Mouse (Mus musculus) ES-CJ7 (cell line): ENCODE measurements at regions not wholly inside any gene's neighbourhood (a gene's known extent, or its start where the extent isn't known, plus 50 kb on each side); places are given as distances from the start of the nearest gene placed in this dataset.
A peak's percentile ranks its signal among the peaks of the same experiment; 100 is the strongest.
"Not testable (repeated sequence)": the region's sequence is repeated elsewhere in the genome, so short reads cannot be mapped to it uniquely, and the experiment has no call there.

Experiments
- DNase-seq: peaks from one replicate; pipeline ENCODE4 v3.0.0; 2011; ENCODE audit warnings: low read depth, low spot score

DNA sequence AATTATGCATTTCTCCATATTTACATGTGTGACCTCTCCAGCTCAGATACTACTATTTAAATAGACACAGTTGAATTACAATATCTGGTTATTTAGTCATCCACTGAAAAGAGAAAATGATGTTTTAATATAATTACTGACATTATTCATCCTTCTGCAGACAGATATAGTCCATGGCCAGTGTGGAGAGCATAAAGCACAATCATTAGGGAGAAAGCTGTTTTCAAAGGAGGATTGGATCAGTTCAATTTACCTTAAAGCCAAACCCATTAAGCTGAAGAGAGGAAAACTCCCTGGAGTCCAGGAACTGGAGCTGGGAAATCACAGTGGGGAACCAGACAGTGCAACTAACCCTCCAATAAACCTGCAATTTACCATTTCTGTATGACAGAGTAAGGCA is 339.8 kb upstream of the Rgs17 start:
- no peak for DNase-seq

GRCm38 (mm10) chr10:6265662-6266061 is 343.5 kb upstream of the Rgs17 start:
- no peak for DNase-seq

DNA sequence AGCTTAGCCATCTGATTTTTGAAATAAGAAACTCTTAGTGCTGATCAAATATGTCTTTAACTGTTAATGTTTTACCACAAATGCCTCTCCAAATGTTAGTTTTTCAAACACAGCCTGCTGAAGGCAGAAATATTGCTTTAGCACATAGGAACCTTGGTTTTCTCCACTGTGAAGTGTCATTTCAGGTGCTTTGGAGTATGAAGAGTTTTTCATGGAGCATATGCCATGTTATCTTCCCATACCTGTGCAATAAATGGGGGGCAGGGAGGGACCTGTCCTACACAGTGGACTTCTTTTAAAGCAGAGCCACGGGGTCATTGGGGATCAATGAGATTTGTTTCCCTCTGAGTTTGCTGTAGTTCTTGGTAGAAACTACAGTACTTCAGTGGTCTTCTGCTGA is 369.2 kb upstream of the Rgs17 start:
- DNase-seq = no peak

DNA sequence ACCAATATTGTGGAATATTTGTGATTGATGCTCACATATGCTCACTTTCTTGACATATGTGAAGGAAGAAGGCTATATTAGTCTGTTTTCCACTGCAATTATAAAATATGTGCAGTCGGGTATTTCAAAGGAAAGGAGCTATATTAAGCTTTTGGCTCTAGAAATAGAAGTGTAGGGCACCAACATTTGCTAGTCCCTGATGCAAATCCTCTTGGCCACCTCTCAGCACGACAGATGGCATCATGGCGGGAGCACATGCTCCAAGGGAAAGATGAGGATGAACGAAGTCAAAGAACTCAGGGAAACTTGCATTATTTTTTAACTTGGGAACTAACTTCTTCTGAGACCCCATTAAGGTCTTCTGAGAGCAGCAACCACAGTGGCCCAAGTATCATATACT is 374.4 kb upstream of the Rgs17 start:
- no peak for DNase-seq

- DNase-seq = peak; percentile 4
Observed at GRCm38 (mm10) chr10:6297796-6298195, 375.6 kb upstream of the Rgs17 start.

- no peak for DNase-seq
Observed at GRCm38 (mm10) chr10:6298682-6299081, 376.5 kb upstream of the Rgs17 start.

DNA sequence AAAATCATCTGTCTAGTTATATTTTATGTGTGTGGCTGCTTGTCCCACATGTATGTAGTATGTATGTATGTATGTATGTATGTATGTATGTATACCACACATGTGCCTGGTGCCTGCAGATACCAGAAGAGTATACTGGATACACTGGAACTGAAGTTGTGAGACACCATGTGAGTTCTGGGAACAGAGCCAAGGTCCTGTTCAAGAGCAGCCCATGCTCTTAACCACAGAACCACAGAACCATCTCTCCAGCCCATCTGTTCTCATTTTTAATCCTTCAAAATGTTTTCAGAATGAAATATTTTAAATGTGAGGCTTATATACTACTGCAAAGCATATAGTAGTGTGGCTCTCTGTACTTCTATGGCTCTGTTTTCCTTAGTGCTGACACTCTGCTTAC is 379.3 kb upstream of the Rgs17 start:
- no peak for DNase-seq

GRCm38 (mm10) chr10:6309351-6309750 is 387.2 kb upstream of the Rgs17 start:
- no peak for DNase-seq

- no peak for DNase-seq
Observed at GRCm38 (mm10) chr10:6341572-6341971, 416.7 kb upstream of the Oprm1 start.

- DNase-seq = peak; percentile 75
Observed at GRCm38 (mm10) chr10:6349216-6349615, 409.1 kb upstream of the Oprm1 start.

GRCm38 (mm10) chr10:6366182-6366581 is 392.1 kb upstream of the Oprm1 start:
- DNase-seq = no peak

DNA sequence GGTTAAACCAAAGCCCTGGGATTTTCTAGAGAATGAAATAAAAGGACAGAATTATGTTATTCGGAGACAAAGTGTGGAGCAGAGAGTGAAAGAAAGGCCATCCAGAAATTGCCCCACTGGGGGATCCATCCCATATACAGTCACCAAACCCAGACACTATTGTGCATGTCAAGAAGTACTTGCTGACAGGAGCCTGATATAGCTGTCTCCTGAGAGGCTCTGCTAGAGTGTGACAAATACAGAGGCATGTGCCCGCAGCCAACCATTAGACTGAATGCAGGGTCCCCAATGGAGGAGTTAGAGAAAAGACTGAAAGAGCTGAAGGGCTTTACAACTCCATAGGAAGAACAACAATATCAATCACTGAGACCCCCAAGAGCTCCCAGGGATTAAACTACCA is 386.6 kb upstream of the Oprm1 start:
- DNase-seq = no peak

DNA sequence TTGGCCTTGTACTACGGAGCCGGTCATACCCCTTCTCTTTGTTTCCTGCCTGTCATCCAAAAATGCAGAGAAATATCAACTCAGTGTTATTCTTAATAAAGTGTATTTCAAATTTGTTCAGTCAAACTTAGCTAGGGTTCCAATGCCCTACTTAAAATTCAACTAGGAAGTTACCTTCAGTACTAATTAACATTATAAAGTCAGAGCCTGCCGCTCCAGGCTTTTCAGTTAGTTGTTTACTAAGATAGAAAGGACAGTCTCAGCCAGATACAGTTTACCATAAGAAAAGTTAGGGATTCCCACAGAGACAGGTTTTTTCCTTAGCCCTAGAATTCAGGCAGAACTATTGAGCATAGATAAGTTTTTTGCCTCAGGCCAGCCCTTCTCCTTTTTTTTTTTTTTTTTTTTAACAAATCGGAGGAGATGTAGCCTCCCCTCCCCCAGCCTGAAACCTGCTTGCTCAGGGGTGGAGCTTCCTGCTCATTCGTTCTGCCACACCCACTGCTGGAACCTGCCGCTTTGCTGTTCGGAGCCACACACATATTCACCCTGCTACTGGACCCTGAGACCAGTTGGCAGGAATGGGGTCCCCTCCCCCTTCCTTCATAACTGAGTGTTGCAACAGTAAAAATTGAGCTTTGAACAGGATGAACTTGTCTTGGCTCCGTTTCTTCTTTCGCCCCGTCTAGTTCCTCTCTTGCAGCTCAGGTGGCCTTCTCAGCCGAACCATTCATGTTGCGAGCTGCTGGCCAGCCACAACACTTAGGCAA is 340.8 kb upstream of the Oprm1 start:
- peak; percentile 9 for DNase-seq

DNA sequence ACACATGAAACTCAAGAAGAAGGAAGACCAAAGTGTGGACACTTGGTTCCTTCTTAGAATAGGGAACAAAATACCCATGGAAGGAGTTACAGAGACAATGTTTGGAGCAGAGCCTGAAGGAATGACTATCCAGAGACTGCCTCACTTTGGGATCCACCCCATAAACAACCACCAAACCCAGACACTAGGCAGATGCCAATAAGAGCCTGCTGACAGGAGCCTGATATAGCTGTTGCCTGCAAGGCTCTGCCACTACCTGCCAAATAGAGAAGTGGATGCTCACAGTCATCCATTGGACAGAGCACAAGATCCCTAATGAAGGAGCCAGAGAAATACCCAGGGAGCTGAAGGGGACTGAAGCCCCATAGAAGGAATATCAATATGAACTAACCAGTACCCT is 340.1 kb upstream of the Oprm1 start:
- DNase-seq = not testable (repeated sequence)

GRCm38 (mm10) chr10:6465824-6466223 is 292.5 kb upstream of the Oprm1 start:
- DNase-seq = peak; percentile 27

DNA sequence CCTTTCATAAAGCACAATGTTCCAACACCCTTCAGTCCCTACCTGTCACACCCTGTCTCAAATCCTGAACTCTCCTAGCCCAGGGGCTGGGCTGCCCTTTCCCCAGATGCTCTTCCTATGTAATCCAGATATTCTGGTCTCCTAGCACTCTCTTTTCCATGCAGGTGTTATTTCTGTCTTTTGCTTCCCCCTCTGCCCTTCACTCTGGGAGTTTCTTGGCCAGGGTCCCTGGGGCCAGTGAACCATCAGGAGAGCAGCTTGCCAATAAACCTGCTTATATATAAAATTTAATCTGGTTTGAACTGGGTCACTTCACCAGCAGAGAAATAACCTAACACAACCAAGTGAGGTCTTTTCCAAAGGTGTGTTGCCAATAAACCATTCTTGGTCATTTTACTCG is 278.0 kb upstream of the Oprm1 start:
- DNase-seq = no peak

DNA sequence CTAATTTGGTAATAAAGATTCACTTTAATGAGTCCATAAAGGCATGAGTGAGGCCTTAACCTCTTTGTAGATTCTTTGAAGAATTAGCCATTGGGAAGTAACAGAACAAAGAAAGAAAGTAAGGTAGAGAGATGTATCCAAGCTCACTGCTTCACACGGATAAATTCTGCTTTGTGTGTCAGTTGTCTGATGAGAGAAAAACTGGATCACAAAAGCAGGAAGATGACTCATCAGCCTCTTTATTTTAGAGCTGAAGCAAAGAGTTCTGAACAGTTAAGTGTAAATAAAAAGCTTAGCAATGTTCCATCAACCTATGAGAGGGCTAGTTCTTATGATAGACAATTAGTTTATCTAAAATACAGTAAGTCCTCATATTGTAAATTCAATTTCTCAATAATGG is 269.7 kb upstream of the Oprm1 start:
- no peak for DNase-seq

DNA sequence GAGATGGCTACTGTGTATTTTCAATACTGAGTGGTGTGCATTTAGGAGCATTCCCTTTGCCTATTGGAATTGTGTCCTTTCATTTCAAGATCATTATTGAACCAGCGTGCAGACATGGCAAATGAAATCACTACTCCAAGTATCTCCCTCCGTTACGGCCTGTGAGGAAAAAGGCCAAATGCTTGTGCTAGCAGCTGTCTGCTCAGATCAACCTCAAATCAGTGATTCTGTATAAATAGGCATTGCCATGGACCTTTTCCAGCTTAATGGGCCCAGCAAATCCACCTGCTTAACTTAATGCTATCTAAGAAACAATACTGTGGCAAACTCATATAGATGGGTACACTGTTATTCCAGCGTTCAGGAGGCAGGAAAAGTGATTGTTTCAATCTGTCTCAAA is 265.6 kb upstream of the Oprm1 start:
- no peak for DNase-seq

DNA sequence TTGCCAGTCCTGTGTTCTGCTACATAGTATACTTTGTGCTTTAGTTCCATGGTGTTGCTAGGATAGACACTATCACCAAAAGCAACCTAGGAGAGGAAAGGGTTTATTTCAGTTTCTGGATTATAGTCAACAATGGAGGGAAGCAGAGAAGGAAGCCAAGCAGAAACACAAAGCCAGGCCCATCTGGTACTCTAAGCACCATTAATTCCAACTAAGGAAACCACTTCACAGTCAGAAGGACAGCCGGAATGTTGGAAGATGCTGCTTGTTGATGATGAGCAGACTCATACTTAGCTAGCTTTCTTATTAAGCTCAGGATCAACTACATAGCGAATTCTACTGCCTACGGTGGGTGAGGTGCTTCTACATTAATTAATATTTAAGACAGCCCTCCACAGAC is 263.2 kb upstream of the Oprm1 start:
- DNase-seq = no peak

DNA sequence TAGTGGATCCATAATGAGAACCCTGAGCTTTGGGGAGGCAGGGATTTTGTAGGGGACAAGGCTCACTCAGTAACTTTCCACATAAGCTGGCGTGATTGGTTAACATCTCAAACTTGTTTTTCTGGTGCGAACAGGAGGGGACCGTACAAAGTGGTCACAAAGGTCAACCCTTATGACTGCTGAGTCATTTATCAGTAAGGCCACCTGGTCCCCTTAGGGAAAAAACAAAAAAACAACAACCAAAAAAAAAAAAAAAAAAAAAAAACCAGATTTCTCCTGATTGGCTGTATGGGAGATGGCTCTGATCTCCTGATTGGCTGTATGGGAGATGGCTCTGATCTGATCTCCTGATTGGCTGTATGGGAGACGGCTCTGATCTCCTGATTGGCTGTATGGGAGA is 244.0 kb upstream of the Oprm1 start:
- DNase-seq = no peak

DNA sequence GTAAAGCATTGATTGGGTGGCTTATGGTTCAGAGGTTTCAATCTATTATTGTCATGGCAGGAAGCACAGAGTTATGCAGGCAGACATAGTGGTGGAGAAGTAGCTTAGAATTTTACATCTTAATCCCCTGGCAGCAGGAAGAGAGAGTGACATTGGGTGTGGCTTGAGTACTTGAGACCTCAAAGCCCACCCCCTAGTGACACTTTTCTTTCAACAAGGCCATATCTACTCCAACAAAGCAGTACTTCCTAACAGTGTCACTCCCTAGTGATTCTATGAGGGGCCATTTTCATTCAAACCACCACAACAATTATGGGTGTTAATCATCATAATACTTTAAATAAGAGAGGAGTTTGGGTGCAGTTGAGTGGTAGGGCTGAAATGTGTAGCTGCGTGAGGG is 195.8 kb upstream of the Oprm1 start:
- DNase-seq = peak; percentile 57

GRCm38 (mm10) chr10:6578616-6579015 is 179.7 kb upstream of the Oprm1 start:
- DNase-seq = no peak

GRCm38 (mm10) chr10:6585821-6586220 is 172.5 kb upstream of the Oprm1 start:
- DNase-seq = peak; percentile 42

GRCm38 (mm10) chr10:6590211-6590610 is 168.1 kb upstream of the Oprm1 start:
- DNase-seq = no peak
